Mouse (Mus musculus) heart, embryonic 15.5 days (tissue): ENCODE results near the gene Dennd5a. TPM values are rescaled to one million over a fixed set of nuclear protein-coding genes. Genes with fewer than 3 reads are reported as not detected.

ENCODE experiments used
- ATAC-seq: fragments of 200-750 bp; cut with Nextera tagmentation; replicated peaks from 2 replicates; pipeline ENCODE4 v1.8.0; 2017; ENCODE audit warnings: low read depth, moderate TSS enrichment; ENCODE audit not compliant: insufficient number of reproducible peaks, insufficient read depth, low FRiP score
- H3K27ac ChIP-seq: fragments of 300-500 bp; sonication (generic); 2 replicates; pipeline ENCODE4 v1.5.1; 2015; ENCODE audit warnings: mild to moderate bottlenecking, inconsistent platforms
- H3K27me3 ChIP-seq: fragments of 300-500 bp; sonication (generic); 2 replicates; pipeline ENCODE4 v1.6.1; 2015; ENCODE audit warnings: inconsistent platforms
- H3K36me3 ChIP-seq: fragments of 300-500 bp; sonication (generic); 2 replicates; pipeline ENCODE4 v1.6.1; 2015; ENCODE audit warnings: mild to moderate bottlenecking, inconsistent platforms
- H3K4me1 ChIP-seq: fragments of 300-500 bp; sonication (generic); replicated peaks from 2 replicates; pipeline ENCODE4 v1.6.1; 2015; ENCODE audit warnings: inconsistent platforms
- H3K4me2 ChIP-seq: fragments of 300-500 bp; sonication (generic); 2 replicates; pipeline ENCODE4 v1.6.1; 2015; ENCODE audit warnings: inconsistent platforms, mild to moderate bottlenecking, moderate library complexity
- H3K4me3 ChIP-seq: fragments of 300-500 bp; sonication (generic); 2 replicates; pipeline ENCODE4 v1.5.1; 2015; ENCODE audit warnings: mild to moderate bottlenecking, inconsistent platforms
- H3K9ac ChIP-seq: fragments of 300-500 bp; sonication (generic); 2 replicates; pipeline ENCODE4 v1.6.1; 2015; ENCODE audit warnings: mild to moderate bottlenecking, inconsistent platforms
- H3K9me3 ChIP-seq: fragments of 300-500 bp; sonication (generic); replicated peaks from 2 replicates; pipeline ENCODE4 v1.6.1; 2016; ENCODE audit warnings: inconsistent platforms
- WGBS: fragments of 180-500 bp; shearing (Covaris S2); methylation state at CpG from one replicate; pipeline ENCODE4 v1.1.7; 2015; ENCODE audit warnings: mixed read lengths; 5-methylcytosine and 5-hydroxymethylcytosine counted together
- polyA plus RNA-seq: library from polyadenylated mRNA; unstranded; fragments of >200 nt; fragmentation: Nextera tagmentation; extraction: Ambion mirVana; gene quantifications from 2 replicates; pipeline ENCODE4 v1.2.1, GENCODE M21; 2015

The Dennd5a gene
- polyA plus RNA-seq, 1 experiment from 2014 or later = 38.7 TPM

DNA sequence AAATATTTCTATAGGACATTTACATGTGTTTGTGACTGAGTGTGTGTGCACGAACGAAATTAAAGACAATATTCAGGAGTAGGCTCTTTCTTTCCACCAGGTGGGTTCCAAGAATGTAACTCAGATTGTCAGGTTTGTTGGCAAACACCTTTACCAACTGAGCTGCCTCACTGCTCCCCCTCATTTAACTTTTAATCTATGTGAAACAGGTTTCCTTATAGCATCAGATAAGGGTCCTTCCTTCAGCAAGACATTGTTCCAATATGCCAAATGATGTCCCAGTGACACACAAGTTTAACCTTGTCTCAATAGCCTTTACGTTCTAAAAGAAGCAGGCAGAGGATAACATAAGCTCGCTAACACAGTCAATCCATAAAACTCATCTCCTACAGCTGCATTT lies 37.4 kb downstream of the Dennd5a start:
- Histone ChIP-seq H3K4me3 (no peak overlapping the region), H3K4me1 (no peaks in the 10 kb centered on the region), H3K36me3 (peaks cover 53% of the 10 kb centered on the region), H3K9ac (no peak overlapping the region), H3K9me3 (no peaks in the 10 kb centered on the region), H3K27me3 (no peaks in the 10 kb centered on the region), H3K4me2 (no peak overlapping the region), H3K27ac (no peak overlapping the region)
- no peak for ATAC-seq
- 94% methylated on average over 4 of the region's 4 CpGs for WGBS

GRCm38 (mm10) chr7:109906165-109906564 lies 54.1 kb downstream of the Dennd5a start:
- no peak overlapping the region for H3K4me3 ChIP-seq
- 89% methylated on average over 2 of the region's 2 CpGs for WGBS
- no peaks in the 10 kb centered on the region for H3K27me3 ChIP-seq
- no peaks in the 10 kb centered on the region for H3K4me1 ChIP-seq
- H3K9me3 ChIP-seq = no peaks in the 10 kb centered on the region
- no peak for ATAC-seq
- H3K9ac ChIP-seq = no peak overlapping the region
- H3K36me3 ChIP-seq = peaks cover 86% of the 10 kb centered on the region
- no peak overlapping the region for H3K4me2 ChIP-seq
- H3K27ac ChIP-seq = no peak overlapping the region

- H3K27ac ChIP-seq = no peak overlapping the region
- no peaks in the 10 kb centered on the region for H3K9me3 ChIP-seq
- 85% methylated on average over 9 of the region's 9 CpGs for WGBS
- no peak overlapping the region for H3K4me3 ChIP-seq
- H3K9ac ChIP-seq = no peak overlapping the region
- no peaks in the 10 kb centered on the region for H3K4me1 ChIP-seq
- peaks cover 97% of the 10 kb centered on the region for H3K36me3 ChIP-seq
- H3K4me2 ChIP-seq = no peak overlapping the region
- H3K27me3 ChIP-seq = no peaks in the 10 kb centered on the region
- ATAC-seq = no peak
Observed at GRCm38 (mm10) chr7:109900921-109901320, 59.3 kb downstream of the Dennd5a start.

- no peaks in the 10 kb centered on the region for H3K4me1 ChIP-seq
- no peak overlapping the region for H3K4me2 ChIP-seq
- no peaks in the 10 kb centered on the region for H3K9me3 ChIP-seq
- no peak overlapping the region for H3K4me3 ChIP-seq
- no peak overlapping the region for H3K27ac ChIP-seq
- no peaks in the 10 kb centered on the region for H3K27me3 ChIP-seq
- peaks cover 97% of the 10 kb centered on the region for H3K36me3 ChIP-seq
- no peak overlapping the region for H3K9ac ChIP-seq
- ATAC-seq = no peak
Observed at GRCm38 (mm10) chr7:109898911-109899310, 61.4 kb downstream of the Dennd5a start.

DNA sequence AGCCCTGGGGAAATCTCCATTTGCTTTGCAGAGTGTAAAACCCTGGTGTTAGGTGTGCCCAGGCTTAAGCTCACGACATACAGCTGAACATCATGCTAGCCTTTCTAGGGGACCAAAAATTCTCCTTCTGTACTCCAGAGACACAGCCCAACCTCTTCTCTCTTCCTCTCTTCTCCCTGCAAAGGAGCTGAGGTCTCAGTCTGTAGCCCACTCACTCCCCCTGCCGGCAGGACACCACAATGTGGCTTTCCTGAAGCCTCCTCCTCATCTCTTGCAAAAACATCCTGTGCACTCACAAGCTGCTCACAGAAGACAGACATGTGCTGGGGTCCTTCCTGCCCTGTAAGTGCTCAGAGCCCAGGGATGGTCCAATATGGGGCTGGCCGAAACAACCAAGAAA lies 67.7 kb downstream of the Dennd5a start:
- no peaks in the 10 kb centered on the region for H3K4me1 ChIP-seq
- H3K36me3 ChIP-seq = peaks cover 65% of the 10 kb centered on the region
- no peak overlapping the region for H3K9ac ChIP-seq
- ATAC-seq = no peak
- no peaks in the 10 kb centered on the region for H3K27me3 ChIP-seq
- no peak overlapping the region for H3K4me2 ChIP-seq
- no peak overlapping the region for H3K4me3 ChIP-seq
- 40% methylated on average over 3 of the region's 3 CpGs for WGBS
- no peaks in the 10 kb centered on the region for H3K9me3 ChIP-seq
- H3K27ac ChIP-seq = no peak overlapping the region

DNA sequence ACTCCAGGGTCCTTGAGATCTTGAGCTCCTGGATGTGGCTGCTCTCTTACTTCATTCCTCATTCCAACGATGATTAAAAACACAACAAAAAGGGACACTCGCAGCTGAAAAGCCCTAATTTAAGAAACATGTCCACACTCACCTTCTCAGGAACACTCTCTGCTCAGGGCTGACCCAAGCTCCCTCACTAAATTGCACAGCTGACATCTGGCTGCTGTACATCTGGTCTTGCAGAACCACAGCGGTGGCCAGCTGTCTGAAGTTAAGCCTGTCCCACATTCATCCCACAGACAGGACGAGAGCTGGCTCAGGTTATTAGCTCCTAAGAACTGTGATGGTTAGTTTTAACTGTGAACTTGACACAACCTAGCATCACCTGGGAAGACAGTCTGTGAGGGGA lies 68.5 kb downstream of the Dennd5a start:
- no peak for ATAC-seq
- H3K27me3 ChIP-seq = no peaks in the 10 kb centered on the region
- WGBS = 84% methylated on average over 4 of the region's 4 CpGs

GRCm38 (mm10) chr7:109890256-109890655 lies 70.0 kb downstream of the Dennd5a start:
- H3K27me3 ChIP-seq = no peaks in the 10 kb centered on the region
- 87% methylated on average over 2 of the region's 2 CpGs for WGBS
- H3K9ac ChIP-seq = no peak overlapping the region
- no peak overlapping the region for H3K4me3 ChIP-seq
- H3K27ac ChIP-seq = no peak overlapping the region
- no peak overlapping the region for H3K4me2 ChIP-seq
- H3K9me3 ChIP-seq = no peaks in the 10 kb centered on the region
- H3K36me3 ChIP-seq = peaks cover 52% of the 10 kb centered on the region
- no peak for ATAC-seq
- H3K4me1 ChIP-seq = no peaks in the 10 kb centered on the region

More for the DNA sequence above, 68.5 kb downstream of the Dennd5a start:
- Histone ChIP-seq H3K9ac (no peak overlapping the region), H3K9me3 (no peaks in the 10 kb centered on the region), H3K4me3 (no peak overlapping the region), H3K27ac (no peak overlapping the region), H3K4me1 (no peaks in the 10 kb centered on the region), H3K36me3 (peaks cover 65% of the 10 kb centered on the region), H3K4me2 (no peak overlapping the region)

DNA sequence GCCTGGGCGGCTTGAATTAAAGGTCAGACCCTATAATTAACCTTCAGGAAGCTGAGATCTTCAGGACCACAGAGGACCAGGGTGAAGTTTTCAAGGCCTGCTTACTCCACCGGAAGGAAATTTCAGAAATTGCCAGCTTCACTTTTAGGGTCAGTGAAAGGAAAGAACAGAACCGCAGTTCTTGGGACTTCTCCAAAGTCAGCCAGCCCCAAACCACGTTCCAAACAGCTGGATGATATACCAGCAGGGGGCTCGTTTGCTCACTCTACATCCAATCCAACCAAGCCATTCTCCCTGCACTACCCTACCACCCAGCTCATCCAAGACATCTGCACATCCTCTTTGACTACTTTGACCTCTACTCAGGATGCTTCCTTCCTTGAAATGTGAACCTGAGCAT lies 71.0 kb downstream of the Dennd5a start:
- Histone ChIP-seq H3K9ac (no peak overlapping the region), H3K27me3 (no peaks in the 10 kb centered on the region), H3K4me2 (no peak overlapping the region), H3K36me3 (peaks cover 43% of the 10 kb centered on the region), H3K4me3 (no peak overlapping the region), H3K4me1 (no peaks in the 10 kb centered on the region), H3K27ac (no peak overlapping the region), H3K9me3 (no peaks in the 10 kb centered on the region)
- WGBS = 80% methylated on average over 5 of the region's 5 CpGs
- no peak for ATAC-seq

- H3K4me2 ChIP-seq = no peak overlapping the region
- H3K36me3 ChIP-seq = peaks cover 28% of the 10 kb centered on the region; the same call in 1 of the 2 replicates
- H3K4me3 ChIP-seq = no peak overlapping the region
- no peak overlapping the region for H3K9ac ChIP-seq
- H3K9me3 ChIP-seq = no peaks in the 10 kb centered on the region
- no peak overlapping the region for H3K27ac ChIP-seq
- H3K27me3 ChIP-seq = no peaks in the 10 kb centered on the region
- WGBS = 100% methylated on average over 1 of the region's 1 CpGs
- no peaks in the 10 kb centered on the region for H3K4me1 ChIP-seq
- no peak for ATAC-seq
Observed at GRCm38 (mm10) chr7:109886249-109886648, 74.0 kb downstream of the Dennd5a start.

- H3K9me3 ChIP-seq = no peaks in the 10 kb centered on the region
- H3K36me3 ChIP-seq = peaks cover 9% of the 10 kb centered on the region; the same call in 1 of the 2 replicates
- H3K27ac ChIP-seq = no peak overlapping the region
- no peak overlapping the region for H3K4me3 ChIP-seq
- H3K9ac ChIP-seq = no peak overlapping the region
- H3K27me3 ChIP-seq = no peaks in the 10 kb centered on the region
- WGBS = 86% methylated on average over 2 of the region's 2 CpGs
- no peak overlapping the region for H3K4me2 ChIP-seq
- peaks cover 7% of the 10 kb centered on the region for H3K4me1 ChIP-seq
- no peak for ATAC-seq
Observed at GRCm38 (mm10) chr7:109882574-109882973, 77.7 kb downstream of the Dennd5a start.

- H3K27ac ChIP-seq = no peak overlapping the region
- no peak overlapping the region for H3K4me3 ChIP-seq
- no peaks in the 10 kb centered on the region for H3K9me3 ChIP-seq
- H3K27me3 ChIP-seq = no peaks in the 10 kb centered on the region
- peaks cover under 1% of the 10 kb centered on the region; the same call in 1 of the 2 replicates for H3K36me3 ChIP-seq
- H3K9ac ChIP-seq = no peak overlapping the region
- 45% methylated on average over 2 of the region's 2 CpGs for WGBS
- peaks cover 7% of the 10 kb centered on the region for H3K4me1 ChIP-seq
- no peak overlapping the region for H3K4me2 ChIP-seq
- no peak for ATAC-seq
Observed at GRCm38 (mm10) chr7:109881561-109882099, 78.6 kb downstream of the Dennd5a start.

DNA sequence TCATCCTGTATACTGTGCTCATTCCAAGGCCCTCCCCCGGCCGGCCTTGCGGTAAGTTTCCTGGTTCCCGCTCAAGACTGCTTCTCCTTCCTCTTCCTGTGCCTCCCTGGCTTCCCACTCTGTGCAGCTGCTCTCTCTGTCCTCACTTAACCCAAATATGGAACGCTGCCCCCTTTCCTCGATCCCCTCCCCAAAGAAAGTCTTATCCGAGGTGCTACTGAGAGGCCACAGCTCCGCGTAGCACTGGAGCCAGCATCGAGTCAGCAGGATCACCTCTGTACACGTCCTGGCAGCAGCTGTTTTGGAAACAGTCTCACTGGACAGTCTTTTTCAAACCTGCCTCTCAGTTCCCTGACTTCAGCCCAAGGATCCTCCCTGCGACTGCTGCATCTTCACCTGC lies 81.1 kb downstream of the Dennd5a start:
- 19% methylated on average over 12 of the region's 12 CpGs for WGBS
- H3K36me3 ChIP-seq = no peaks in the 10 kb centered on the region
- H3K9me3 ChIP-seq = no peaks in the 10 kb centered on the region
- H3K4me1 ChIP-seq = peaks cover 7% of the 10 kb centered on the region
- 0 out of 2 replicates have a peak overlapping the region, but pooled peaks have one; percentile 25 for H3K9ac ChIP-seq
- H3K4me3 ChIP-seq = peak overlapping the region; percentile 15; the same call in 1 of the 2 replicates
- H3K27ac ChIP-seq = no peak overlapping the region
- H3K27me3 ChIP-seq = no peaks in the 10 kb centered on the region
- no peak for ATAC-seq
- H3K4me2 ChIP-seq = peak overlapping the region; percentile 54
